Mouse (Mus musculus) right cerebral cortex, adult 2 months (tissue): ENCODE results near the gene Magix.
A peak's percentile ranks its signal among the peaks of the same experiment; 100 is the strongest.

ENCODE experiments used
- DNase-seq, 2 experiments: peaks; one replicate each; pipeline ENCODE4 v3.0.0; 2021 to 2022; ENCODE audit warnings: low spot score in 2 of 2

Gene Magix

DNA sequence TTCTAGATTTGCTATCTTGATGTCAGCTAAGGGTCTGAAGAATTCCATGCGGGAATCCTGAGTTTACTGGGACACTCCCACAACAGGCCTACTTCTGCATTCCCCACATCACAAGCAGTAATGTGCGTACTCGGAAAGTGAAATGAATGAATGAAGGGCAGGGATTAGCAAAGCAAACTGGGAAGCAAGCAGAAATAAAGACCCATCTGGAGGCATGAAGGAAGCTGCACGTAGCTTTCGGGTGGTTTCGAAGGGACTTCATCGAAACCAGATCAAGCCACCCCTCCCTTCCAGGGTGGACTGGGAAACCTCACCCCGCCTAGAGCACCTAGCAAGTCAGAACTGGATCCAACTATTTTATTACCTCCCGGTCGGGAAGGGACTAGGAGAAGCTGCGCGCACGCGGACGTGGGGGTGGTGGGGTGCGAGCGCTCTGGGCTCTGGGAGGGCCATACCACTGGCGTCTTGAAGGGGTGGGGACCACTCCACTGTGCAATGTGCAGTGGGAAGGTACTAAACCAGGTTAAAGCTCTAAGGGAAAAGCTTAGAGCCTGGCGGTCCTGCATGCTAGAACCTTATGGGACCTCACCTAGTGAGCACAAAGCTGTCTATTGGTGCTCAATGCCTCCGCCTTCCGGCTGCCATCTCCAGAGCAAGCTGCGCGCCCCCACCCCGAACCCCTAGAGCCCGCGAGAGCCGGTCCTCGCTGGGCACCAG is 6.6 kb downstream of the Magix start:
- DNase-seq: peak; percentile 16 to 25

DNA sequence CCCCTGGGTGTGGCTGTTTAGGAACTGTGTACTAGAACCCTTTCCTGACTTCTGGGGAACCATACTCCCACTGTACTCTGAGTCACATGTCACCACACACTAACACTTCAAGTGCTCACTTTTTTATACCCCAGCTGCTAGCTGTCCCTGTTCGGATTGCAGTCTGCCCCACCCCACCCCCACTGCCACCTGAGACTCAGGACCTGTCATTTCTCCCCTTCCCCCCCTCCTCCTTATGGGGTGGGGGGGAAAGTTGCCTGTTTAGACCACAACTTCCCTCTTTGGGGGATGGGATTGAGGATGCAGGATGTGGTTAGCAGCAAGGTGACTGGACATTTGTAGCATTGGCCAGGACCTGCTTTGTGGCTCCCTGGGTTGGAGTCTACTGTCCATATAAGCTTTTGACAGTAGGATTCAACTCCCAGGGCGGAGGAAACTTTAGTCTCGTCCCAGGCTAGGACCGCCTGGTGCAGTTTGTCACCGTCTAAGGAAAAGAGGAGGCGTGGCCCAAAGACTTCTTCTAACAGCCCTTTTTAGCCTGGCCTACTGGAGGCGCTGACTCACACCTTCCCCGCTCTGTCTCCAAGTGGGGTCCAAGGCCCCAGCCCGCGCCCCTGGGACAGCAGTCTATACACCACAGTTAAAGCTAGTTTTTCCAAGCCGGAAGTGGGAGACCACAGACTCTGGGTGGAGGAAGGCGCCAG is 7.3 kb downstream of the Magix start:
- DNase-seq: no peak

DNA sequence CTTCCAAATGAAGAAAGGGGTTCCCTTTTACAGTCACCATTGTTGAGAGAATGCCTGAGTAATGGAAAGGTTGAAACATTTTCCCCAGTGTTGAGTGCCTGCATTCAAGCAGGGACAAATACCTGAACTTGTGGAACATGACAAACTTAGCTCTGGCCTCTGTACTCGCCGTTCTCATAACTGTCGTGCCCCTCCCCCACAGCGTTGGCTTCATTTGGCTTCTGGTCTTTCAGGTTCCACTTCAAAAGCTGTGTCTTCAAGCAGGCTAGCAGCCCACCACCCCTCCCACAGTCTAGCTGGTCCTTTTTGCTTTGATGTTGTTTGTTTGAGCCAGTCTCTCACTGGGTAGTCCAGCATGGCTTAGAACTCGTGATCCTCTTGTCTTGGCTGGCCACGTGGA is 8.3 kb downstream of the Magix start:
- no peak for DNase-seq

DNA sequence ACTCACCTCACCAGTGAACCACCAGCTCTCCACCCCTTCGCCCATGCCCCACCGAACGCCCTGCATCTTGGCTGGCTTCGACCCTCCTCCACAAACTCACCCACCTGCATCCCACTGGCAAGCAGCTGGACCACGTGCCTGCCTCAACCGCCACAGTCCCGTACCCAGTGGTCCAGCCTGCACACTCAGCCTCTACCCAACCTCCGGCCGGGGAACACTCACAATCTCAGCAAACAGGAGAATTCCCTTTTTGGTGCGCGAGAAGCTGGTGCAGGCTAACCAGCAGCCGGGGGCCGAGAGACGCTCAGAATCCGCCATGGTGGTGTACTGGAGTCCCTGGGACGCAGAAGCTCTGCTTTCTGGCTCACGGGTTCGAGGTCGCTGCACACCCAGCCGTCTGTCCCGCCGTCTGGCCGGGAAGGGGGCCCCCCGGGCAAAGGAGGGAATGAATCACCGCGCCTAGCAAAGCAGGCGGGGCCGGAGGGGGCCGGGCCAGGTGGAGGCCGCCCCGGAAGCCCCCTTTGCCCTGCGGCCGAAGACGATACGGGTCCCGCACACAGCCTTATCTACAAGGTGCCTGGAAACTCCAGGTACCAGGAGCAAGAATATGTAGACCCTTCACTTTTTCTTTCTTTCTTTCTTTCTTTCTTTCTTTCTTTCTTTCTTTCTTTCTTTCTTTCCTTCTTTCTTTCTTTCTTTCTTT is 10.0 kb downstream of the Magix start, which contains the start of gene Plp2:
TSS of gene Plp2 (minus strand) at position 470 of the 703 bp plus-strand sequence.
- peak in 1 of 2 experiments; percentile 22 for DNase-seq

DNA sequence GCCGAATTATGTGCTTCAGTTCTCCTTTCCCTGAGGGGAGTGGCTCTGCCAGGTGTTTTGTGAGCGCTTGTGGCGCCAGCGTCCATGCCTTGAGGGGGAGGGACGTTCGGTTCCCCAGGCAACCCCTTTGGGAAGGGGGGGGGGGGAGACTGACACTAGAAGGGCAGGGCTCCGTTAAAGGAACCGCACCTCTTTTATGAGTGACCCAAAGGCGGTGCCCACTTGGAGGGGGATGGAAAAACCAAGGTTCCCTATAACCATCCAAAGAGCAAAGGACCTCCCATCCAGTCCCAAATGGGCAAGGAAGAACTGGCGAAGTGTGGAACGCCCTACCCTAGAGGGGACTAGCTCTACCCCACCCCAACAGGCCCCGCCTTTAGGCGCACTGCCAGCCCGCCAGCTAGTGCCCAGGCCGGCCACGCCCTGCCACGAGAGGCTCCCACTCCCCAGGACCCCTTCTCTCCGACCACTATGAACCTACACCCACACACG is 10.6 kb downstream of the Magix start:
- peak in 1 of 2 experiments; percentile 23 for DNase-seq

DNA sequence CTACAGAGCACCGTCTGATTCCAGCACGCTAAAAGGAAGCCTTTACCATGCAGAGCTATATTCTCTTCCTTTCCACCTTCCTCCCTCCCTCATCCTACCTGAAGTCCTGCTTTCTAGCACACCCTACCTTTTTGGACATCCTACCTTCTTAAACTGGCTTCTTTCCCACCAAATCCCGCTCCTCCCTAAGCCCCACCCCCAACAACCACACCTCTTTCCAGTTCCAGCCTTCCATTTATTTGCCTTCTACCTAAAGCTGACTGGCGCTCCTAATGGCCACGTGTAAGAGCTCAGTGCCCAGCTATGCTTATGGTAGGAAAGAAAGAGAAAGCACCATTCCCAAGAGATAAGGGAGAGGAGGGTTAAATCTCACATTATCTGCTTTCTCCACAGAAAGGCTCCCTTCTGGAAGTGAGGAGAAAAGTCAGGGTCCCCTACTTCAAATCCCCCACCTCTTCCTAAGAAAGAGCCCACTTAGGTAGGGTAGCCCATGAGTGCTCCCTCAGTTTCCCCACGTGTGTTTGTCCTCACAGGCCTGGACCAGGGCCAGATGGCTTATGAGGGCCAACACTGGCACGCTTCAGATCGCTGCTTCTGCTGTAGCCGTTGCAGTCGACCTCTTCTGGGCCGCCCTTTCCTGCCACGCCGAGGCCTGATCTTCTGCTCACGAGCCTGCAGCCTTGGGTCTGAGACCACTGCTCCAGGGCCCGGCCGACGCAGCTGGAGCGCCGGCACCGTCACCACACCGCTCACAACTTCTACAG is 15.1 kb downstream of the Magix start:
- DNase-seq: no peak

DNA sequence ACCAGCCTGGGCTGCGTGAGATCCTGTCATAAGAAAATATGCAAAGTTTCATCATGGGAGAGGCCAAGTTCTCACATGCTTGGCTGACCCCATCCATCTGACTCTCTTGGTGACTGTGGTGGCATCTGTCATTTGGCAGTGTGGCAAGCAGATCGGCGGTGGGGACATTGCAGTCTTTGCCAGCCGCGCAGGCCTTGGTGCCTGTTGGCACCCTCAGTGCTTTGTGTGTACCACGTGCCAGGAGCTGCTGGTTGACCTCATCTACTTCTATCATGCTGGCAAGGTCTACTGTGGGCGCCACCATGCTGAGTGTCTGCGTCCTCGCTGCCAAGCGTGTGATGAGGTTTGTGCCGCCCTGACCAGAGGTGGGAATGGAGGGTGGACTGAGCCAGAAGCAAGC is 16.3 kb downstream of the Magix start:
- DNase-seq: no peak

DNA sequence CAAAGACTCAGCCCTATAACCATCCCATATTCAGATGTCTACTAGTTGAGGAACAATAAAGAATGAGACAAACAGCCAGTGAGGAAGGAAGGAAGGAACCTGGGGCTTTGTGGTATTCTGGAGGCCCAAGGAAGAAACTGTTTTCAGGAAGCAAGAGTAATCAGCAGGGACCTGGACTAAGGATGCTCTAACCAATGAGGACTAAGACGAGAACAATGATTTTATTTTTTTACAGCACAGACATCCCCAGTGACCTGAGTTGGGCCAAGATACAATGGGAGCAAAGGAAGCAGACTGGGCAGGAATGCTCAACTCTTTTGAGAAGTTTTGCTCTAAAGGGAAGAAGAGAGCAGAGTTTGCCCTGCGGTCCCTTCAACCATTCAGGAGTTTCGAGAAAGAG is 18.1 kb downstream of the Magix start:
- no peak for DNase-seq

DNA sequence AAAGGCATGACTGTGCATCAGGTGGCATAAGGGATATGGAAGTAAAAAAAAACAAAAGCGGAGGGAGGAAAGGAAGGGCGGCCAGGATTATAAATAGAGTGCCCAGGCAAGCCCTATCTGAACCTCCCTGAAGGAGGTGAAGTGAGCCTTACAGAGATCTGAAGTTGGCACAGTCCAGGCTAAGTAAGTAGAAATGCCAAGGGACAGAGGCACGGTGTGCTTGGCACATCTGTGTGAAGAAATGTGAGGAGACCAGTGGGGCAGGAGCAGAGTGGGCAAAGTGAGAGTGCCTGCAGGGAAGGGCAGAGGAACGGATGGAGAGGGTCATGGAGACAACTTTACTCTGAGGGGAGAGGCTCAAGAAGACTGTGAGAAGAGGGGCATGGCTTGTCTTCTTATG is 20.0 kb downstream of the Magix start:
- no peak for DNase-seq

DNA sequence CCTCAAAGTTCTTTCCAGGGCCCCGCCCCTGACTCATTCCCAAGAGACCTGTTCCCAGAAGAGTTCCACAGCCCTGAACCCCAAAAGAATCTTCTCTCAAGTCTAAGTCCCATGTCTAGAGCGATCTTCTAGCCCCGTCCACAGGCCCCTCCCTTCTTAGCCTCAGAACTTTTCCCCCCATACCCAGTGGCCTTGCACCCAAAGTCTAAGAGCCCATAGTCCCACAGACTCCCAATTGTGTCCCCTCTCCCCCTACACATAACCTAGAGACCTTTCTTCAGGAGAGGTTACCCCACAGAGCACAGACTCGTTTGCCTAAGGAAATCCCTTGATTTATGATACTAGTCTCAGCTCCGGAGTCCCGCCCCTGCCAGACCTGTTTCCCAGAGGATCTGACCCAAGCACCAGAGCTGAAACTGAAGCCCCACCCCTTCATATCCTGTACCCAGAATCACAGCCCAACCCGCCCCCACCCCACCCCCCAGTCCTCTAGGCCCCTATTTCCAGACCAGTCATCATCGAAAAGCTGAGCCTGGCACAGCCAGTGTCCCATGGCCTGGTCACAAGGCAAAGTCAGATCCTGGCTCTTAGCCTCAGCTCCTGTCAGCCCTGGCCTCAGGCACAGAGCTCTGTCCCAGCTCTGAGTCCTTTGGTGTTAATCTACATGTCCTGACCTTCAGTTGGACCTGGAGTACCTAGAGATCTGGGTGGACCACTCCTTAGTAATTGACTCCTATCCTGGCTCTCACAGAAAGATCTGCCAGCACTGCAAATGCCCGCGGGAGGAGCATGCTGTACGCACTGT is 22.1 kb downstream of the Magix start:
- DNase-seq: no peak

DNA sequence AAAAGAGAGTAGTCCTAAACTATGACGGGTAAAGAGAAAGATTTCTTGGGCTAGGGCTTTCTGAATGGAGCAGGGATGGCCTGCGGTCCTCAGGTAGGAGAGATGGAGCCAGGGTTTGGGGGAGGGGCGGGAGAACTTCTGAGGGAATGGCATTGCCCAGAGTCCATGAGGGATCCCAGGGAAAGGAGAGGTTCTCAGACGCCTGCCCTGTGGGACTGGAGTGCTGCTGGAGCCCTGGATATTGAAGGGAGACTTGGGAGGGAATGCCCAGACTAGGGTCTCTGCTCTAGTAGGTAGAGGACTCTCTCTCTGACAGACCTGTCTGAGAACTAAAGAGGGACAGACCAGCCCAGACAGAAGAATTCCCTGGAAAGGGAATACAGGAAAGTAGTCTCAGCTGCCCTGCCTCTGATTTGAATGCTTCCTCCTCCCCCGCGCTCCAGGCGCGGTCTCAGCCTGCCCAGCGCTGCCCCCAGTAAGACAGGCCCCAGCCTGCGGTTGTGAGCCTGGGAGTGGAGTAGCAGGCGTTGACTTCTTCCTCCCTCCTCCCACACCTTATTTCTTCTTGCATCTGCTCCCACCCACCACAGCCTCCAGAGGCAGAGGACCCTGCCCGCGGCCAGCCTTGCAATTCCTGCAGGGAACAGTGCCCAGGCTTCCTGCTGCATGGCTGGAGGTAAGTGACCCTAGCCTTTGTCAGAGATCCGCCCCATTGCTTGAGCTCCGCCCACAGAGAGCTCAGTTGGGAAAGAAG is 22.8 kb downstream of the Magix start:
- DNase-seq: no peak

DNA sequence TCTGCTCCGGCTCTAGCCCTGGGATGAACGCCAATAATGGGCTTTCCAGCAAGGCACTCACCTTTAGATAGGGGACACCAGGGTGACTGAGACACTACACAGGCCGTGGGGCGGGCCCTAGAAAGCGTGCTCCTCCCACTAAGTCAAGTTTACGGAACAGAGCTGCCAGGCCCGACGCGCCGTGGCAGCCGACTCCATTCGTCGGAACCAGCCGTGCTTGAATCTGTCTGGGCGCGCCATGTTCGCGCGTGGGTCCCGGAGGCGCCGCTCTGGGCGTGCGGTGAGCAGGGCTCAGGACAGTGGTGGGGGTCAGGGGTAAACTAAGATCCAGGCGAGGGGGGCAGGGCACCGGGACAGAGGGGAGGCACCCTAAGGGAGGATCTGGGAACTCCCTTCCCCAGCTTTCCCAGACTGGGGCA is 23.8 kb downstream of the Magix start, which contains the start of gene Prickle3:
TSS of gene Prickle3 (plus strand) at position 40 of the 419 bp plus-strand sequence.
- no peak for DNase-seq

DNA sequence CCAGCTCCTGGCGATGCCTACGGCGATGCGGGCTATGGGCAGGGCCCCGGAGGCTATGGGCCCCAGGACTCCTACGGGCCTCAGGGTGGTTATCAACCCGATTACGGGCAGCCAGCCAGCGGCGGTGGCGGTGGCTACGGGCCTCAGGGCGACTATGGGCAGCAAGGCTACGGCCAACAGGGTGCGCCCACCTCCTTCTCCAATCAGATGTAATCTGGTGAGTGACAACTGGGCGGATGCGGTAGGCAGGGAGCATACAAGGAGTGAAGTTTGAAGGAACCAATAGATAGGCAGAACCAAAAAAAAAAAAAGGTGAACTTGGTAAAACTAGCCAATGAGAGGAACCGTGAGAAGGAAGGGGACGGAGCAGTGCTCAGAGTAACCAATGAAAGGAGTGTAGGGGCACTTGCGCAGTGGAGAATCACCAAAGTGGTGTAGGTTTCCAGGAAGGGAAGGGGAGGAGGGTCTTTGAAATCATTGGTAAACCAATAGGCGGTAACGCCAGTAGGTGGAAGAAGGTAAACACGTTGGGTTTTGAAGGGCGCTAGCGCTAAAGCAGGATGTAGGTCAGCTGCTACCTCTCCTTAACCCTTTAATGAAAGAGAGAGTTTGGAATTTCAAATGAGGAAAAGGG is 32.3 kb downstream of the Magix start:
- DNase-seq: peak; percentile 48 to 68

DNA sequence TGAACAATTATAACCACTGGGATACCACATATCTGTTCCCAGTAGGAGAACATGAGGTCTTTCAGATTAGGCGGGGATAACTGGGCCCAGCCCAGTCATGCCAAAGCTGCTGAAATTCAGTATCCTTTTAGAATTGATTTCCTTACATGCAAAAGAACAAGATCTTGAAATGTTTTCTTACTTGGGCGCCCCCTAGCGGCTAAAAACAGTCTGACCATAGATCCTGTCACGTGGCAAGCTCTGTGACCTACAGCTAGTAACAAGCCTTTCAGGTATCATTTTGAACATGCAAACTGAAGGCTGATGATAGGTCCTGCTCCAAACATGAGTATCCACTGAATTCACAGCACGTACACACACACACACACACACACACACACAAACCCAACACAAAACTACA is 35.7 kb downstream of the Magix start:
- DNase-seq: peak; percentile 87 to 88

DNA sequence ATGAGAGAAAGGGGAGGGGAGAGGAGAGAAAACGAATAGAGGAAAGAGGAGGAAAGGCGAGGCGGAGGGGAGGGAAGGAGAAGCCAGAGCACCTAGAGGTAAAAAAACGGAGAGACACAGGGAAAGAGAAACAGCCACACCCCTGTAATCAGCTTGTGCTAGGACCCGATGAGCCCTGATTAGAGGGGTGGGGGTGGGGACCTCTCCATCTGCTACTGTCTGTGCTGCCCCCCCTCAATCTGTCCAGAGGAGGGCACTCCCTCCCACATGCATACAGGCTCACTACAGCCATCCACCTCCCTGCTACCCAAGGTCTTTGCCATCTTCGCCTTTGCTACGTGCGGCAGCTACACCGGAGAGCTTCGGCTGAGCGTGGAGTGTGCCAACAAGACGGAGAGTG is 40.3 kb downstream of the Magix start:
- no peak for DNase-seq

DNA sequence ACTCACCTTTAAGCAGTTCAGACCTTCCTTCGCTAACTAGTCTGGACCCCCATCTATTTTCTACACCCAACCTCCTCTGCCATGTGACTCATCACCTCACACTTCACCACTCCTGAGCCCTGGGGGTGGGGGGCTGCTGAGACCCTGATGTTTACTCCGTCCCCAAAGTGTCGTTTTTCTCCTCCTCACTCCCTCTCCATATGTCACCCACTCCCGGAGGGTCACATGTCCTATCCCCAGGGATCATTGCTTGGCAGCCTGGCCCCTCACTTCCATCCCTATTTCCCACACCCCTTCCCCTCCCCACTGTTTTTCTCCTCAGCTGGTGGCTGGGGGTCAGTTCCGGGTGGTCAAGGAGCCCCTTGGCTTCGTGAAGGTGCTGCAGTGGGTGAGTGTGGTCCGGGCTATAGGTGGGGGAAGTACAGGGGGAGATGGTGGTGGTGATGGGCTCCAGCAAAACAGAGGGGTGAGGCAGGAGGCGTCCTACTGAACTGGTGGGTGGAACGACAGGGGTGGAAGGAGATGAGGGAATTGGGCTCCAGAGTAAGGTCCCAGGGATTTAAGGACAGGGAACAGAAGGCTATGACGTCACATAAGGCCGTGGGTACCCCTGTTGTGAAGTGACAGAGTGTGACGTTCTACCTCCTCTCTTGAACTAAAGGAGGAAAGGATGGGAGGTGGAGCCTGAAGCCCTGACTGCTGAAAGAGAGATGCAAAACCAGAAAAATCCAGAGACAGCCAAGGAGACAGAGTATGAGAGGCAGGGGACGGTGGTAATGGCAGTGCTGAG is 41.3 kb downstream of the Magix start:
- DNase-seq: no peak

DNA sequence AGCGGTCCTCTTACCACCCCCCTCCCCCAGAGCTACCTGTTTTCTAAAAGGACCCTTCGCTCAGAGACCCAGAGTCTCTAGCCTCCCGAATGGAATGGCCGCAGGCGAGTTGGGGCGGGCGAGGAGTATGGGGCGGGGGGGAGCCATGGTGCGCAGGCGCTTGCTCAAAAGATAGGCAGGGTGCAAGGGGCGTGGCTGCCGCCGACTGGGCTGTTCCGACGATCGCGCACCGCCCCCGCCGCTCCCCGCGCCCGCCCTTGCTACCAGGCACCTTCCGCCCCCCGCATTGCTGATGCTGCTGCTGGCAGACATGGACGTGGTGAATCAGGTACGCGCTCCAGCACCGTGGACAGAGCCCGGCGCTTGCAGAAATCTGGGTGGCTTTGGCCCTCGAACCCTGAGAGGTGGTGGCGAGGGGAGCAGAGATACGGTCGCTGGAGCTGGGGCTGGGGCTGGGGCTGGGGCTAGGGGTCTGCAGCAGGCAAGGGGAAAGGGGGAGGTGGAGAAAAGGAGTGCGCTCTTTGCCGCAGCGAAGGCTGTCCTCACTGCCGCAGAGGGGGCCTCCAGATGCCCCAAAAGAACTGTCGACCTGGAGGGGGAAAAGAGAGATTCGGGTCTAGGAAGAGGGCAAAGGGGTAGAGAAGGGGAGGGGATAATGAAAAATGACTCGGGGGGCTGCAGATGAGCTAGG is 42.5 kb downstream of the Magix start, which contains the start of gene Syp:
TSS of gene Syp (plus strand) at position 71 of the 691 bp plus-strand sequence.
- DNase-seq: peak; percentile 82 to 85

DNA sequence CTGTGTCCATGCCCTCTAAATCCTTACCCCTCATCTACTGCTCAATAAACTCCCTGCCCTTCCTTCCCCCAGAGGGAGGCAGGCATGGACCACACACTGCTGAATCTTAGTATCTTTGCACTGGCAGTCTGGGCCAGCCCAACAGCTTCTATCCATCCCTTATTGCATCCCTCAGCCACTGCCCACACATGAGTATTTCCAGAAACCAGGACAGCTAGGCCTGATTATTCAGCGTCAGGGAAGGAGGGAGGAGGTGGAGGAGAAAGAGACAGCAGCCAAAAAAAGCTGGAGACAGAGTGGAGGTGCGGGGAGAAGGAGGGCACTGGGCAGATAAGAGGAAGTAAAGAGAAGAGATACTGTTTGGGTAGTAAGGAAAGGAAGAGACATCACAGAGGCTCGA is 46.0 kb downstream of the Magix start:
- peak in 1 of 2 experiments; percentile 64 for DNase-seq
